Mouse (Mus musculus) neural tube, embryonic 11.5 days (tissue): ENCODE results near the gene Epha2. TPM values are rescaled to one million over a fixed set of nuclear protein-coding genes. Genes with fewer than 3 reads are reported as not detected.

Experiments
- ATAC-seq: fragments of 200-750 bp; cut with Nextera tagmentation; 2 replicates; pipeline ENCODE4 v1.8.0; 2017; ENCODE audit warnings: moderate number of reproducible peaks, mild to moderate bottlenecking, moderate TSS enrichment, moderate library complexity; ENCODE audit not compliant: insufficient read depth, low FRiP score, low TSS enrichment
- DNase-seq: peaks from one replicate; pipeline ENCODE4 v3.0.0-alpha.2; 2015; ENCODE audit warnings: low spot score
- H3K27ac ChIP-seq: fragments of 300-500 bp; sonication (generic); 2 replicates; pipeline ENCODE4 v1.5.1; 2014; ENCODE audit warnings: low read depth, mild to moderate bottlenecking, low read length
- H3K27me3 ChIP-seq: fragments of 300-500 bp; sonication (generic); 2 replicates; pipeline ENCODE4 v1.6.1; 2014; ENCODE audit warnings: mild to moderate bottlenecking, low read length, mixed read lengths; ENCODE audit not compliant: control insufficient read depth, insufficient read depth
- H3K36me3 ChIP-seq: fragments of 300-500 bp; sonication (generic); 2 replicates; pipeline ENCODE4 v1.6.1; 2014; ENCODE audit warnings: mild to moderate bottlenecking, low read length, moderate library complexity, mixed read lengths; ENCODE audit not compliant: control insufficient read depth, insufficient read depth
- H3K4me1 ChIP-seq: fragments of 300-500 bp; sonication (generic); 2 replicates; pipeline ENCODE4 v1.6.1; 2014; ENCODE audit warnings: low read length, mixed read lengths; ENCODE audit not compliant: control insufficient read depth, insufficient read depth
- H3K4me2 ChIP-seq: fragments of 300-500 bp; sonication (generic); 2 replicates; pipeline ENCODE4 v1.6.1; 2014; ENCODE audit warnings: low read depth, mild to moderate bottlenecking, moderate library complexity
- H3K4me3 ChIP-seq: fragments of 300-500 bp; sonication (generic); 2 replicates; pipeline ENCODE4 v1.5.1; 2014; ENCODE audit warnings: low read depth, low read length
- H3K9ac ChIP-seq: fragments of 300-500 bp; sonication (generic); 2 replicates; pipeline ENCODE4 v1.6.1; 2014; ENCODE audit warnings: mild to moderate bottlenecking, low read length
- H3K9me3 ChIP-seq: fragments of 300-500 bp; sonication (generic); 2 replicates; pipeline ENCODE4 v1.6.1; 2016; ENCODE audit warnings: low read length; ENCODE audit not compliant: control insufficient read depth
- WGBS: fragments of 180-500 bp; shearing (Covaris S2); extraction: QIAGEN DNeasy Blood & Tissue Kit; methylation state at CpG from one replicate; pipeline ENCODE4 v1.1.7; 2014; 5-methylcytosine and 5-hydroxymethylcytosine counted together
- polyA plus RNA-seq: library from polyadenylated mRNA; unstranded; fragments of >200 nt; fragmentation: Nextera tagmentation; extraction: Ambion mirVana; gene quantifications from 2 replicates; pipeline ENCODE4 v1.2.1, GENCODE M21; 2014

Epha2 gene
- polyA plus RNA-seq, result 1.6 and 2.5 TPM in 2 replicates

DNA sequence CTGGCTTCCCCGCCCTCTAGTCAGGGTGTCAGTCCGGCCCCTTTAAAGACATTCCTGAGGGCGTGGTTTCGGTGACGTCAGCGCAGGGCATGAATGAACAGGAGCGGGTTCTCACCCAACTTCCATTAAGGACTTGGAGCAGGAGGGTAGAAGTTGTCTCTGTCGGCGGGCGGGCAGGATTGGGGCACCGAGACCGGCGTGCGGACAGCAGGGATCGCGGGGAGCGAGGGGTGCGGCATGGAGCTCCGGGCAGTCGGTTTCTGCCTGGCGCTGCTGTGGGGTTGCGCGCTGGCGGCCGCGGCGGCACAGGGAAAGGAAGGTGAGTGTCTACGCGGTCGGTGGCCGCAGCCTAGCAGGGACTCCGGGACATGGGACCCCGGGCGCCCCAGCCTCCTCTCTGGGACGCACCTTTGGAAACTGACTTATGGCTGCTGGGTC lies at the start of gene Epha2:
Gene Epha2 (plus strand): TSS at position 125 of the 438 bp plus-strand sequence.
- Histone ChIP-seq H3K9me3 (no peaks in the 10 kb centered on the region), H3K27ac (no peak within 1 kb of the TSS), H3K27me3 (peaks cover 30% of the 10 kb centered on the region), H3K4me2 (peak within 1 kb of the TSS; percentile 95), H3K4me1 (peaks cover 10% of the 10 kb centered on the region), H3K9ac (peak within 1 kb of the TSS; percentile 63), H3K36me3 (no peaks in the 10 kb centered on the region), H3K4me3 (peak within 1 kb of the TSS; percentile 56)
- DNase-seq (peak; percentile 89), ATAC-seq (peak; percentile 59; the same call in 1 of the 2 replicates)
- WGBS, result under 1% methylated on average over 35 of the region's 35 CpGs

DNA sequence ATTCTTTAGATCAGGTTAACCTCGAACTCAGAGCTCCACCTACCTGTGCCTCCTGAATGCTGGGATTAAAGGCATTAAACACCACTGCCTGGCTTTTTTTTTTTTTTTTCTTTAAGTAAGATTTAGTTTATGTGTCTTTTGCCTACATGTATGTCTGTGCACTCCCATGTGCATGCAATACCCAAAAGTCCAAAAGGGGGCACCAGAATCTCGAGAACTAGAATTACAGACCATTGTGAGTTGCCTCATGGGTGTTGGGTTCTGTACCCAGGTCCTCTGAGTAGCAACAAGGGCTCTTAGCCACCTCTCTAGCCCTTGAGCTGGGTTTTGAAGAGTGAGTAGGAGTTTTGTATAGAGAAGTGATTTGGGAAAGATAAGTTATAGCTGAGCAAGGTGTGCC lies 48.4 kb upstream of the Epha2 start:
- Histone ChIP-seq H3K4me2 (no peak overlapping the region), H3K4me3 (no peak overlapping the region), H3K9me3 (no peaks in the 10 kb centered on the region), H3K27ac (no peak overlapping the region), H3K9ac (no peak overlapping the region), H3K27me3 (peaks cover 20% of the 10 kb centered on the region), H3K4me1 (peaks cover 7% of the 10 kb centered on the region; the same call in 1 of the 2 replicates), H3K36me3 (no peaks in the 10 kb centered on the region)
- WGBS, result 78% methylated on average over 2 of the region's 2 CpGs
- ATAC-seq (no peak), DNase-seq (no peak)

DNA sequence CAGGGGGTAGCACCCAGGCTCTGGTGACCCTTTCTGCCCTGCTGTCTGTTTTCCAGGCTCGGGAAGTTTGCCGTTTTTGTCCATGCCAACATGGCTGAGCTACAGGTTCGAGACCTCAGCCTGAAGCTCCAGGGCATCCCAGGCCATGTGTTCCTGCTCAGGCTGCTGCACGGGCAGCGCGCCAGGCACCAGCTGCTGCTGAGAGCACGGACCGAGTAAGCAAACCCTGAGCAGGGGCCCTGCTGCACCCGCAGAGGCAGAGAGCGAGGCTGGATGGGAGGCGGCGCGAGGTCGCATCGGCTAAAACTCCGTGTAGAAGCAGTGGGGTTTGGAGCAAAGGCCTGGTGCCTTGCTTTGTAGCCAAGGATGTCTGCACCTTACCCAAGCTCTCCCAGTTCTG lies 46.8 kb upstream of the Epha2 start:
- Histone ChIP-seq H3K9ac (no peak overlapping the region), H3K4me1 (no peaks in the 10 kb centered on the region), H3K9me3 (no peaks in the 10 kb centered on the region), H3K27ac (no peak overlapping the region), H3K27me3 (peaks cover 4% of the 10 kb centered on the region), H3K36me3 (no peaks in the 10 kb centered on the region), H3K4me2 (no peak overlapping the region), H3K4me3 (no peak overlapping the region)
- 89% methylated on average over 16 of the region's 16 CpGs for WGBS
- DNase-seq (no peak), ATAC-seq (no peak)

DNA sequence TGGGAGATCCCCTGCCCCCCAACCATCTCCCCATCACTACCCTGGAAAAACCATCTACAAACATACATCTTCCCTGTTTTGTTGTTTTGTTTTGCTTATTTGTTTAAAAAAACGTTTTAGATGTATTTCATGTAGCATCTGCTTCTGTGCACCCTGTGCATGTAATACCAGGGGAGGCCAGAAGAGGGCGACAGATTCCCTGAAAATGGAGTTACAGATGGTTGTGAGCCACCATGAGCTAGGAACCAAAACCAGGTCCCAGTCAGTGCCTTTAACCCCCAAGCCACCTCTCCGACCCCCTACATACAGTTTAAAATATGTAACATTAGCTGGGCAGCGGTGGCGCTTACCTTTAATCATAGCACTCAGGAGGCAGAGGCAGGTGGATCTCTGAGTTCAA lies 43.6 kb upstream of the Epha2 start:
- Histone ChIP-seq H3K4me1 (no peaks in the 10 kb centered on the region), H3K36me3 (no peaks in the 10 kb centered on the region), H3K27me3 (no peaks in the 10 kb centered on the region), H3K9me3 (no peaks in the 10 kb centered on the region), H3K4me3 (no peak overlapping the region), H3K9ac (no peak overlapping the region), H3K27ac (no peak overlapping the region), H3K4me2 (no peak overlapping the region)
- ATAC-seq, result no peak
- WGBS, result 70% methylated on average over 5 of the region's 5 CpGs
- no peak for DNase-seq

DNA sequence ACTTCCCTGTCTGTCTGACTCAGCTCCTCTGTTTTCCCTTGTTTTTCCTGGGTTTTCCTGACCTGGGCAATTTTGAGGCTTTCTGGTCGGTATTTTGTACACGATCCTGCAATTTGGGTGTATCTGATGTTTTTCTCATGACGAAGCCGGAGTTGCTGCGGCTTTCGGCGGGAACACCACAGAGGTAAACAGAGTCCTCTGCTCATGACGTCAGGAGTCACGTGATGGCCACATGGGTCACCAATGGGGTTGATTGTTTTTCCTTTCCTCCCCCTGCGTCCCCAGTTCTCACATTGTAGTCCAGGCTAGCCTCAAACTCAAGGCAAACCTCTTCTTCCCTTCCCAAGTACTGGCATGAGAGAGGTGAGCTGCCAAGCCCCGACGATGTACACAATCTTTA lies 41.6 kb upstream of the Epha2 start:
- H3K36me3 ChIP-seq, result no peaks in the 10 kb centered on the region
- ATAC-seq, result no peak
- H3K9me3 ChIP-seq, result no peaks in the 10 kb centered on the region
- no peak overlapping the region for H3K4me2 ChIP-seq
- no peak overlapping the region for H3K4me3 ChIP-seq
- WGBS, result 81% methylated on average over 12 of the region's 12 CpGs
- H3K27me3 ChIP-seq, result no peaks in the 10 kb centered on the region
- no peak for DNase-seq
- no peak overlapping the region for H3K27ac ChIP-seq
- no peaks in the 10 kb centered on the region for H3K4me1 ChIP-seq
- H3K9ac ChIP-seq, result no peak overlapping the region

DNA sequence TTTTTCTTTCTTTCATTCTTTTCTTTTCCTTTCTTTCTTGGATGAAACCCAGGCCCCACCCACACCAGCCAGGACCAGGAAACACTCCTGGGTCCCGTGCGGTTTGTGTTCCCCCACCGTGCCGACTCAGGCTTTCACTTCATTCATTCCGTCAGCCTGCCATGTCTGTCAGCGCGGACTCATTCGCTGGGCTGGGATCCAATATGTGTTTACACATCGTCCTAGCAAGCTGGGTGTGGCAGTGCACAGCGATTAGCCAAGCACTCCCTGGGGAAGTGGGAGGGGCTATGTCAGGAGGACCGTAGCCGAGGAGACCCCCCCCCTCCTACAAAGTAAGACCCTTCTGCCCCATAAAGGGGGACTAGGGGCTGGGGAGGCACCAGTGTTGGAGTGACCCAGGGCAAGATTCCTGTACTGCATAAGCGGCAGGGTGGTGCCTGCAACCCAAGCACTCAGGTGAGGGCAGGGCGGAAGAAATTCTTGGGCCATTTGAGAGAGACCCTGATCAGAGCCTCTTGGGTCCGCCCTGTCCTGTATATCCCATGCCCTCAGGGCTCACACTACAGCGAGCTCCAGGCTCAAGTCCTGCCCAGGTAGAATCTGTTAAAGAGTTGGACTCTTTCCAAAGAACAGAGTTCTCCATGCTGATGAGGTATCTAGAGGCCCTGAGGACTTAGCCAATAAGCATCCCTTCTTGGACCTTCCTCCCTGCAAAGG lies 40.9 kb upstream of the Epha2 start:
- H3K4me1 ChIP-seq, result no peaks in the 10 kb centered on the region
- no peaks in the 10 kb centered on the region for H3K36me3 ChIP-seq
- H3K4me3 ChIP-seq, result no peak overlapping the region
- H3K27ac ChIP-seq, result no peak overlapping the region
- H3K27me3 ChIP-seq, result no peaks in the 10 kb centered on the region
- no peak overlapping the region for H3K9ac ChIP-seq
- WGBS, result 75% methylated on average over 16 of the region's 16 CpGs
- no peak for ATAC-seq
- no peak for DNase-seq
- no peaks in the 10 kb centered on the region for H3K9me3 ChIP-seq
- no peak overlapping the region for H3K4me2 ChIP-seq

DNA sequence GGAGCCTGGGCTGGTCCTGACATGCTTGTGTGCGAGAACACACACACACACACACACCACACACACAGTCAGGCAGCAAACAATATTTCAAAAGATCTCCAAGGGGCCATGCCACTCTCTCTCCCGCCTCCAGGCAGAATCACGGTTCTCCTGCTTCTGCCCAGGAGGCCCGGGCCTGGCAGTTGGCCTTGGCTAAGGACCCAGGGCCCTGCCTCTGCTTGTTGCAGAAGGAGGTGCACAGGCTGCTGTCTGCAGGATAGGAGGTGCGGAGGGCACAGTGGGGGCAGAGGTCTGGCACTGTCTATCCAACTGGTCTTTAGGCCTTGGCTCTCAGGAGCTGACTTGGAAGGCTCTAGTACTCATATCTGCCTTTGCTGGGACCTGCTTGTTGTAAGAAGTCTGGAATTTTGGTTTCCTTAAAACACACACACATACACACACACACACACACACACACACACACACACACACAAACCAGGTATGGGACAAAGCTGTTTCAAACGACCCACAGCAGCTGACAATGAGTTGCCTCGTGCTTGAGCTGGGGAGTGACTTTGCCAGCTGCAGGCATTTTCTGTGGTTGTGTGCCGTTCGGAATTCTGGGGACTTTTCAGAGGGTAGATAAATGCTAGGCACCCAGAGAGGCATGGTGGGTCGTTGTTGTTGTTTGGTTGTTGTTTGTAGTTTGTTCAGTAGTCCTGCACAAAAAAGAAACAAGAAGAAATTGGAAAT lies 38.0 kb upstream of the Epha2 start:
- DNase-seq, result no peak
- ATAC-seq, result no peak
- Histone ChIP-seq H3K9me3 (no peaks in the 10 kb centered on the region), H3K9ac (no peak overlapping the region), H3K36me3 (no peaks in the 10 kb centered on the region), H3K4me2 (no peak overlapping the region), H3K27ac (no peak overlapping the region), H3K27me3 (no peaks in the 10 kb centered on the region), H3K4me3 (no peak overlapping the region), H3K4me1 (no peaks in the 10 kb centered on the region)
- 81% methylated on average over 10 of the region's 10 CpGs for WGBS

DNA sequence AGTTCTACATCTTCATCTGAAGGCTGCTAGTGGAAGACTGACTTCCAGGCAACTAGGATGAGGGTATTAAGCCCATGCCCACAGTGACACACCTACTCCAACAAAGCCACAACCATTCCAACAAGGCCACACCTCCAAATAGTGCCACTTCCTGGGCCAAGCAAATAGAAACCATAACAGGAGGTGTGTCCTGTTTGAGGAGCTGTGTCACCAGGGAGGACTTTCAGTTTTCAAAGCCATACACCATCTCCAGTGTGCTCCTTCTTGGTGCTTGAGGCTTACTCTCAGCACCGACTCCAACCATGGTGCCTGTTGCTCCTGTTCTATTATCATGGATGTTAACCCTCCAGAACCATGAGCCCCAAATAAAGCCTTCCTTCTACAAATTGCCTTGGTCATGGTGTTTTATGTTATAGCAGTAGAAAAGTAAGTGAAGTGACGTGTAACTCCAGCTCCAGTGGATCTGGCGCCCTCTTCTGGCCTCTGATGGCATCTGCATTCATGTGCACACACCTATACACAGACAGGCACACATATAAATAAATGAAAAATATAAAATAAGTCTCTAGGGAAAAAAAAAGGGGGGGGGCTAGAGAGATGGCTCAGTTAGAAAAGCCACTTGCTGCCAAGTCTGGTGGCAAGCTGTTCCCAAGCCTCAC lies 34.9 kb upstream of the Epha2 start:
- no peaks in the 10 kb centered on the region for H3K4me1 ChIP-seq
- H3K4me2 ChIP-seq, result no peak overlapping the region
- no peaks in the 10 kb centered on the region for H3K36me3 ChIP-seq
- ATAC-seq (no peak), DNase-seq (no peak)
- H3K9me3 ChIP-seq, result no peaks in the 10 kb centered on the region
- H3K4me3 ChIP-seq, result no peak overlapping the region
- no peak overlapping the region for H3K27ac ChIP-seq
- WGBS, result 87% methylated on average over 3 of the region's 3 CpGs
- no peak overlapping the region for H3K9ac ChIP-seq
- H3K27me3 ChIP-seq, result no peaks in the 10 kb centered on the region
